Mouse (Mus musculus): Measurements from ENCODE around the gene Mtrf1l.
A peak's percentile ranks its signal among the peaks of the same experiment; 100 is the strongest.

- TF ChIP-seq CTCF (IDR thresholded peaks at IDR 0.05) = peak; percentile 79
- no peak for TF ChIP-seq EP300 (IDR thresholded peaks at IDR 0.05; ENCODE audit: insufficient read depth, low read depth, low read length)
Measured at GRCm38 (mm10) chr10:5846939-5847338, 23.2 kb upstream of the Mtrf1l start.
